Mouse (Mus musculus) liver, embryonic 11.5 days (tissue): ENCODE measurements at regions not wholly inside any gene's neighbourhood (a gene's known extent, or its start where the extent isn't known, plus 50 kb on each side); places are given as distances from the start of the nearest gene placed in this dataset.

ENCODE experiments used
- ATAC-seq: fragments of 200-750 bp; cut with Nextera tagmentation; replicated peaks from 2 replicates; pipeline ENCODE4 v1.8.0; 2017; ENCODE audit warnings: moderate number of reproducible peaks, mild to moderate bottlenecking, moderate TSS enrichment, moderate library complexity; ENCODE audit not compliant: low FRiP score
- DNase-seq: peaks from one replicate; pipeline ENCODE4 v3.0.0-alpha.2; 2017; ENCODE audit warnings: low spot score
- H3K27ac ChIP-seq: fragments of 300-500 bp; sonication (generic); 2 replicates; pipeline ENCODE4 v1.5.1; 2014; ENCODE audit warnings: mild to moderate bottlenecking, low read depth, low read length, control low read depth
- H3K27me3 ChIP-seq: fragments of 300-500 bp; sonication (generic); replicated peaks from 2 replicates; pipeline ENCODE4 v1.6.1; 2014; ENCODE audit warnings: low read length, mixed read lengths; ENCODE audit not compliant: control insufficient read depth, insufficient read depth
- H3K36me3 ChIP-seq: fragments of 300-500 bp; sonication (generic); 2 replicates; pipeline ENCODE4 v1.6.1; 2014; ENCODE audit warnings: mild to moderate bottlenecking, low read length, moderate library complexity, mixed read lengths; ENCODE audit not compliant: control insufficient read depth, insufficient read depth
- H3K4me1 ChIP-seq: fragments of 300-500 bp; sonication (generic); replicated peaks from 2 replicates; pipeline ENCODE4 v1.6.1; 2014; ENCODE audit warnings: low read length, mixed read lengths; ENCODE audit not compliant: control insufficient read depth, insufficient read depth
- H3K4me2 ChIP-seq: fragments of 300-500 bp; sonication (generic); 2 replicates; pipeline ENCODE4 v1.6.1; 2014; ENCODE audit warnings: mild to moderate bottlenecking, control low read depth, moderate library complexity
- H3K4me3 ChIP-seq: fragments of 300-500 bp; sonication (generic); 2 replicates; pipeline ENCODE4 v1.5.1; 2014; ENCODE audit warnings: low read depth, low read length, control low read depth
- H3K9ac ChIP-seq: fragments of 300-500 bp; sonication (generic); 2 replicates; pipeline ENCODE4 v1.6.1; 2014; ENCODE audit warnings: low read depth, low read length, control low read depth
- H3K9me3 ChIP-seq: fragments of 300-500 bp; sonication (generic); 2 replicates; pipeline ENCODE4 v1.6.1; 2016; ENCODE audit warnings: low read length, inconsistent platforms, mixed read lengths; ENCODE audit not compliant: control insufficient read depth
- WGBS: fragments of 180-500 bp; shearing (Covaris S2); extraction: QIAGEN DNeasy Blood & Tissue Kit; methylation state at CpG from one replicate; pipeline ENCODE4 v1.1.7; 2014; 5-methylcytosine and 5-hydroxymethylcytosine counted together

DNA sequence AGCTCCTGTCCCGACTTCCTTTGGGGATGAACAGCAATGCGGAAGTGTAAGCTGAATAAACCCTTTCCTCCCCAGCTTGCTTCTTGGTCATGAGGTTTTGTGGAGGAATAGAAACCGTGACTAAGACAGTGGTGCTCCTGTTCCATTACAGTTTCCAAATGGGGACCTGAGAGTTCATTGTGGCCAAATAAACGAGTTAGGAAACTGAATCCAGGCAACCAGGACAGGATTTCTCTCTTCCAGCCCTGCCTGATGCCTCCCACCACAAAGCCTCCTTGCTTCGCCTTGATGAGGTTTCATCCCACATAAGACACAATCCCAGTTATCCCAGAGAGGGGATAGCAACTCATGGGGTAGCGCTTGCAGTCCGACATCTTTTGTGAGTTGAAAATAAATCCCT, 79.2 kb upstream of the Cdh5 start:
- no peaks in the 10 kb centered on the region for H3K36me3 ChIP-seq
- ATAC-seq, result no peak
- H3K9ac ChIP-seq, result no peak overlapping the region
- H3K4me3 ChIP-seq, result no peak overlapping the region
- H3K4me2 ChIP-seq, result no peak overlapping the region
- WGBS, result 76% methylated on average over 7 of the region's 7 CpGs
- no peaks in the 10 kb centered on the region for H3K27me3 ChIP-seq
- no peak overlapping the region for H3K27ac ChIP-seq
- H3K9me3 ChIP-seq, result no peaks in the 10 kb centered on the region
- no peak for DNase-seq
- no peaks in the 10 kb centered on the region for H3K4me1 ChIP-seq

DNA sequence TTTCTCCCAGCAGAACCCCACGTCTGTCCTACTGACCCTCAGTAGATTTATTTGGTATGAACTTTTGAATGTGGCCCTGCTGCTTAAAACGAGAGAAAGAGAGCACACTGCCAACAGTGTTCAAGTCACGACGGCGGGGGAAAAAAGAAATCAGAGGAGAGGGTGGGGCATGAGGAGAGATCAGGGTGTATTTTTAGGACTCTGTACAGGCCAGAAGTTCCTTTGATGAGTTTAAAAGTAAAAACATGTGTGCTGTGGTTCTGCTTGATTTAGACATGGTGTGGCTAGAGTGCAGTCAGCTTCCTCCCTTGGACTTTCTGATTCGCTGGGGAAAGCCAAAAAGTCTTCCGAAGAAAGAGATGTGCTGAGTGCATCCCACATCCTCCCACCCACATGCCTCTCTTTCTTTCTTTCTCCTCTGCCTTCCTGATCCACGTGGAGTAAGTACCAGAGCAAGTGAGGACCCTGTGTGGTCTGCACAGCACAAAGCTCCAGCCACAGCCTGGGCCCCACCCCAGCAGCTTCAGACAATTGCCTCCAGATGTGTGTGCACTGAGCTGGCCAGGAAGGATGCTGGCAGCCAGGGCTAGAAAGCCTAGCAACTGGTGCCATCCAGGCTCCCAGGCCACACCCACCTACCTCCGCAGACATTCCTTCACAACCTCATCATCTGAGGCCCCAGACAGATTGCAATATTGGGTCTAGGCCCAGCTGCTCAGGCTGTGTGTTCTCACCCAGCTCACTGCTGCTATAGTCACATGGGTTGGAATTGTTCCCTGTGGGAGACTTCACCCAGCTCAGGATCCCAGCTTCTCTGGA, 78.5 kb upstream of the Cdh5 start:
- Histone ChIP-seq H3K27ac (no peak overlapping the region), H3K27me3 (no peaks in the 10 kb centered on the region), H3K9ac (no peak overlapping the region), H3K4me1 (no peaks in the 10 kb centered on the region), H3K9me3 (no peaks in the 10 kb centered on the region), H3K4me3 (no peak overlapping the region), H3K4me2 (no peak overlapping the region), H3K36me3 (no peaks in the 10 kb centered on the region)
- ATAC-seq (no peak), DNase-seq (no peak)
- WGBS, result 64% methylated on average over 9 of the region's 9 CpGs

DNA sequence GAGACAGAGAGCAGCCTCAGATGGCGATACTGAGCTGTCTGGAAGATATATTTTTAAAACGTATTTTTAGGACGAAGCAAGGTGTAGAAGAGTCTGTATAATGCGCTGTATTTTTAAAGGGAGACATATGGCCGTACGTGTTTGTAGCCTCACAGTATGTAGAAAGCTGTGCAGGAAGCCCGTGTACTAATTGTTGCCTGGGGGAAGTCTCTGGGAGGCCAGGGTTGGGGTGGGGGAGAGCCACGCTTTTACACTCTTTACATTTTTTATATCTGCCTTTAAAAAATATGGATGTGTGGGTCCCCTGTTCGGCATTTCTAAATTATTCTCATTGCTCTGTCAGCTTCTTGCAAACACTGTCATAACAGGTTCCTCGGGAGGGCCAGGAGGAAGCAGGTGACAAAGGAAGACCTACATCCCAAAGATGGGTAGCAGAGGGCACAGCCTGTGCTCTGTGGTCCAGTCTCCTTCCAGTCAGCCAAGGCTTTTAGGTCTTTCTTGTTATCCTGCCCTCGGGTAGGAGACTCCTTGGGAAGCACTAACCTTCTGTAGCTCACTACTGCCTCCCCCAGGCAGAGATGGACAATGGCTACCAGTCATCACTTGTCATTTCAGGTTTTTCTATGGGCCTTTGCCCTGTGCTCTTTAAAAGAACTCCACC, 74.1 kb upstream of the Cdh5 start:
- Histone ChIP-seq H3K9me3 (peaks cover 9% of the 10 kb centered on the region), H3K36me3 (no peaks in the 10 kb centered on the region), H3K27ac (no peak overlapping the region), H3K27me3 (no peaks in the 10 kb centered on the region), H3K4me2 (no peak overlapping the region), H3K4me1 (no peaks in the 10 kb centered on the region), H3K4me3 (no peak overlapping the region), H3K9ac (no peak overlapping the region)
- WGBS, result 77% methylated on average over 11 of the region's 11 CpGs
- no peak for DNase-seq
- no peak for ATAC-seq

GRCm38 (mm10) chr8:104028626-104029025, 72.8 kb upstream of the Cdh5 start:
- Histone ChIP-seq H3K4me3 (no peak overlapping the region), H3K4me1 (no peaks in the 10 kb centered on the region), H3K9me3 (peaks cover 9% of the 10 kb centered on the region), H3K27ac (no peak overlapping the region), H3K36me3 (no peaks in the 10 kb centered on the region), H3K27me3 (no peaks in the 10 kb centered on the region), H3K4me2 (peak overlapping the region; percentile 9; the same call in 1 of the 2 replicates), H3K9ac (no peak overlapping the region)
- DNase-seq (peak; percentile 82), ATAC-seq (peak; percentile 72)
- 3% methylated on average over 22 of the region's 22 CpGs for WGBS

GRCm38 (mm10) chr8:104032179-104032578, 69.2 kb upstream of the Cdh5 start:
- Histone ChIP-seq H3K4me3 (no peak overlapping the region), H3K36me3 (no peaks in the 10 kb centered on the region), H3K4me2 (no peak overlapping the region), H3K9ac (no peak overlapping the region), H3K9me3 (peaks cover 9% of the 10 kb centered on the region), H3K4me1 (no peaks in the 10 kb centered on the region), H3K27ac (no peak overlapping the region), H3K27me3 (no peaks in the 10 kb centered on the region)
- WGBS, result 85% methylated on average over 2 of the region's 2 CpGs
- DNase-seq (no peak), ATAC-seq (no peak)

DNA sequence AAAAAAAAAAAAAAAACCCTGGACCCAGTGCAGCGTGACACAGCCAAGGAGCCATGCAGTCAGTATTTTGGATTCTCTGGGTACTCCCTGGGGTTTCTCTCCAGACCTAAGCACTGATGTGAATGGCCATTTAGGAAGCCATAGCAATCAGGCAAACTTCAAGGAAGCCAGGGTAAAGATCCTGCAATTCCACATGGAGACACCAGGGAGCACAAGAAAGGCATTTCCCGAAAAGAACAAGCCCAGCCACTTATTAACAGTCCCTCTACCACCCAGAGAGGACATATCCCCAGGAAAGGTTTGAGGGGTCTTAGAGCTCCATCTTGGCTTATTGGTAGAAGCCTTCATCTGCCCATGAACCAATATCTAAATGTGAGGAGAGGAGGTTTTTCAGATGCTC, 68.3 kb upstream of the Cdh5 start:
- DNase-seq (no peak), ATAC-seq (no peak)
- 44% methylated on average over 2 of the region's 2 CpGs for WGBS
- Histone ChIP-seq H3K36me3 (no peaks in the 10 kb centered on the region), H3K9ac (no peak overlapping the region), H3K27ac (no peak overlapping the region), H3K4me3 (no peak overlapping the region), H3K4me2 (no peak overlapping the region), H3K27me3 (no peaks in the 10 kb centered on the region), H3K4me1 (no peaks in the 10 kb centered on the region), H3K9me3 (peaks cover 9% of the 10 kb centered on the region)

GRCm38 (mm10) chr8:104034286-104034685, 67.1 kb upstream of the Cdh5 start:
- H3K9ac ChIP-seq, result no peak overlapping the region
- H3K27me3 ChIP-seq, result no peaks in the 10 kb centered on the region
- H3K4me3 ChIP-seq, result no peak overlapping the region
- WGBS, result 75% methylated on average over 3 of the region's 3 CpGs
- peaks cover 9% of the 10 kb centered on the region for H3K9me3 ChIP-seq
- DNase-seq (no peak), ATAC-seq (no peak)
- no peaks in the 10 kb centered on the region for H3K36me3 ChIP-seq
- H3K27ac ChIP-seq, result no peak overlapping the region
- H3K4me1 ChIP-seq, result no peaks in the 10 kb centered on the region
- no peak overlapping the region for H3K4me2 ChIP-seq

GRCm38 (mm10) chr8:104036580-104037477, 64.6 kb upstream of the Cdh5 start:
- WGBS, result 71% methylated on average over 26 of the region's 26 CpGs
- H3K36me3 ChIP-seq, result no peaks in the 10 kb centered on the region
- no peaks in the 10 kb centered on the region for H3K9me3 ChIP-seq
- no peak overlapping the region for H3K4me3 ChIP-seq
- no peaks in the 10 kb centered on the region for H3K4me1 ChIP-seq
- no peak for DNase-seq
- no peak overlapping the region for H3K4me2 ChIP-seq
- no peak overlapping the region for H3K27ac ChIP-seq
- H3K9ac ChIP-seq, result no peak overlapping the region
- ATAC-seq, result no peak
- no peaks in the 10 kb centered on the region for H3K27me3 ChIP-seq
